Mouse (Mus musculus) CH12.LX (cell line): ENCODE results near the gene Klhl26. TPM values are rescaled to one million over a fixed set of nuclear protein-coding genes. Genes with fewer than 3 reads are reported as not detected.
A peak's percentile ranks its signal among the peaks of the same experiment; 100 is the strongest.

Experiments used
- DNase-seq: peaks from one replicate; pipeline ENCODE4 v3.0.0-alpha.2; 2013; ENCODE audit errors: extremely low read depth
- H3K27ac ChIP-seq: 2 replicates; pipeline ENCODE4 v1.5.1; 2012; ENCODE audit warnings: low read depth, mild to moderate bottlenecking, control low read depth, moderate library complexity; ENCODE audit not compliant: insufficient read depth
- H3K27me3 ChIP-seq: replicated peaks from 2 replicates; pipeline ENCODE3; 2012; ENCODE audit warnings: inconsistent platforms
- H3K36me3 ChIP-seq, 2 experiments: replicated peaks in 1 of 2; 2 replicates each; pipeline versions ENCODE3 to v1.6.1; 2012; ENCODE audit warnings: inconsistent platforms in 1 of 2, low read length in 1 of 2, mild to moderate bottlenecking in 1 of 2, mixed read lengths in 1 of 2, moderate library complexity in 1 of 2; ENCODE audit not compliant: control insufficient read depth in 1 of 2, insufficient read depth in 1 of 2
- H3K4me1 ChIP-seq, 2 experiments: 2 replicates each; pipeline ENCODE4 v1.6.1; 2012; ENCODE audit warnings: inconsistent platforms in 1 of 2, moderate library complexity in 1 of 2; ENCODE audit not compliant: insufficient read depth in 2 of 2, control insufficient read depth in 1 of 2
- H3K4me2 ChIP-seq: 2 replicates; pipeline ENCODE4 v1.6.1; 2012; ENCODE audit warnings: low read depth, mild to moderate bottlenecking, control low read depth; ENCODE audit not compliant: poor library complexity, insufficient read depth, severe bottlenecking
- H3K4me3 ChIP-seq, 3 experiments: fragments of 150-350 bp in 1 of 3; sonication (generic) in 1 of 3; replicated peaks in 1 of 3; 2 replicates each; pipeline versions ENCODE3 to v1.5.1; 2011 to 2012; ENCODE audit warnings: low read depth in 2 of 3, low read length in 2 of 3, mild to moderate bottlenecking in 2 of 3, moderate library complexity in 2 of 3, control low read depth in 1 of 3, improper control_type of control experiment in 1 of 3, inconsistent platforms in 1 of 3, mixed read lengths in 1 of 3; ENCODE audit not compliant: poor library complexity in 1 of 3
- H3K79me2 ChIP-seq: replicated peaks from 2 replicates; pipeline ENCODE4 v1.6.1; 2012; ENCODE audit warnings: mild to moderate bottlenecking, moderate library complexity; ENCODE audit not compliant: control insufficient read depth, poor library complexity, insufficient read depth, severe bottlenecking; ENCODE audit errors: extremely low read depth
- H3K9ac ChIP-seq: 2 replicates; pipeline ENCODE4 v1.6.1; 2012; ENCODE audit warnings: low read depth, mild to moderate bottlenecking, control low read depth, moderate library complexity; ENCODE audit not compliant: insufficient read depth
- H3K9me3 ChIP-seq: replicated peaks from 2 replicates; pipeline ENCODE3; 2012; ENCODE audit warnings: low read length, inconsistent platforms, mixed read lengths
- CHD2 ChIP-seq: IDR thresholded peaks from 2 replicates; pipeline ENCODE4 v1.6.1; 2011; ENCODE audit warnings: low read length, improper control_type of control experiment
- CTCF ChIP-seq, 2 experiments: IDR thresholded peaks in 1 of 2; conservative IDR thresholded peaks in 1 of 2; 2 replicates each; pipeline ENCODE4 v1.5.1; 2011 to 2012; ENCODE audit warnings: low read depth in 2 of 2, low read length in 2 of 2, improper control_type of control experiment in 1 of 2, inconsistent platforms in 1 of 2, mild to moderate bottlenecking in 1 of 2, moderate library complexity in 1 of 2
- ELF1 ChIP-seq: IDR thresholded peaks from 2 replicates; pipeline ENCODE4 v1.6.1; 2014; ENCODE audit warnings: low read depth, mild to moderate bottlenecking, inconsistent platforms, low read length, improper control_type of control experiment
- ETS1 ChIP-seq: conservative IDR thresholded peaks from 2 replicates; pipeline ENCODE4 v1.6.1; 2012; ENCODE audit warnings: low read depth, mild to moderate bottlenecking, inconsistent platforms, low read length, improper control_type of control experiment, moderate library complexity
- GABPA ChIP-seq: IDR thresholded peaks from 2 replicates; pipeline ENCODE4 v1.6.1; 2012; ENCODE audit warnings: low read depth, low read length, improper control_type of control experiment, inconsistent platforms; ENCODE audit not compliant: insufficient replicate concordance
- HCFC1 ChIP-seq: IDR thresholded peaks from 2 replicates; pipeline ENCODE4 v1.6.1; 2012; ENCODE audit warnings: low read depth, mild to moderate bottlenecking, inconsistent platforms, low read length, improper control_type of control experiment
- IRF4 ChIP-seq: IDR thresholded peaks from 2 replicates; pipeline ENCODE4 v1.6.1; 2014; ENCODE audit warnings: low read depth, mild to moderate bottlenecking, inconsistent platforms, low read length, improper control_type of control experiment
- MAFK ChIP-seq: IDR thresholded peaks from 2 replicates; pipeline ENCODE4 v1.6.1; 2011; ENCODE audit warnings: low read length, improper control_type of control experiment; ENCODE audit not compliant: insufficient replicate concordance
- MAZ ChIP-seq: IDR thresholded peaks from 2 replicates; pipeline ENCODE4 v1.6.1; 2012; ENCODE audit warnings: low read depth, mild to moderate bottlenecking, inconsistent platforms, low read length, improper control_type of control experiment, moderate library complexity
- NELFE ChIP-seq: IDR thresholded peaks from 2 replicates; pipeline ENCODE4 v1.6.1; 2011; ENCODE audit warnings: low read depth, low read length, improper control_type of control experiment
- PAX5 ChIP-seq: IDR thresholded peaks from 2 replicates; pipeline ENCODE4 v1.6.1; 2012; ENCODE audit warnings: low read length, inconsistent platforms, mixed read lengths
- POLR2A ChIP-seq: IDR thresholded peaks from 2 replicates; pipeline ENCODE4 v1.6.1; 2011; ENCODE audit warnings: low read depth, mild to moderate bottlenecking, improper control_type of control experiment, low read length
- RAD21 ChIP-seq: IDR thresholded peaks from 2 replicates; pipeline ENCODE4 v1.6.1; 2011; ENCODE audit warnings: low read depth, mild to moderate bottlenecking, low read length, improper control_type of control experiment, moderate library complexity
- RCOR1 ChIP-seq: conservative IDR thresholded peaks from 2 replicates; pipeline ENCODE4 v1.6.1; 2012; ENCODE audit warnings: low read depth, mild to moderate bottlenecking, inconsistent platforms, low read length, improper control_type of control experiment
- USF1 ChIP-seq: IDR thresholded peaks from 2 replicates; pipeline ENCODE4 v1.6.1; 2014; ENCODE audit warnings: low read depth, mild to moderate bottlenecking, inconsistent platforms, low read length, improper control_type of control experiment
- USF2 ChIP-seq: conservative IDR thresholded peaks from 2 replicates; pipeline ENCODE4 v1.6.1; 2011; ENCODE audit warnings: low read depth, low read length, improper control_type of control experiment
- ZC3H11A ChIP-seq: IDR thresholded peaks from 2 replicates; pipeline ENCODE4 v1.6.1; 2012; ENCODE audit warnings: low read depth, mild to moderate bottlenecking, inconsistent platforms, low read length, improper control_type of control experiment
- ZKSCAN1 ChIP-seq: IDR thresholded peaks from 2 replicates; pipeline ENCODE4 v1.6.1; 2012; ENCODE audit warnings: low read depth, inconsistent platforms, low read length, improper control_type of control experiment, borderline replicate concordance
- ZNF384 ChIP-seq: IDR thresholded peaks from 2 replicates; pipeline ENCODE4 v1.6.1; 2012; ENCODE audit warnings: low read depth, low read length, improper control_type of control experiment, inconsistent platforms
- dilution Hi-C: fragments of 300-500 bp; cut with MboI; formaldehyde crosslinking; loops from 2 replicates; pipeline ENCODE4 v1.14.3; 2020; ENCODE audit warnings: low sequenced_read_pairs; ENCODE audit not compliant: extremely low pct_unique_long_range_greater_than_20kb, extremely low pct_ligation_motif_present
- in situ Hi-C: fragments of 300-500 bp; cut with MboI; formaldehyde crosslinking; loops from 3 replicates; pipeline ENCODE4 v1.14.3; 2019; ENCODE audit warnings: low sequenced_read_pairs, low pct_ligation_motif_present, low pct_unique_long_range_greater_than_20kb, mixed read lengths
- polyA plus RNA-seq: library from polyadenylated mRNA; unstranded; fragments of >175 nt; gene quantifications from 2 replicates; pipeline ENCODE4 v1.2.1, GENCODE M21; 2012; ENCODE audit warnings: low read depth; ENCODE audit not compliant: insufficient read length
- total RNA-seq, 2 experiments: library from RNA; depleted of rRNA; stranded (reverse); fragments of 300-350 nt in 1 of 2; fragments of >200 nt in 1 of 2; gene quantifications; 2 replicates each; pipeline ENCODE4 v1.2.3; 2012 to 2014

The Klhl26 gene
- total and polyA plus RNA-seq, 3 experiments: 4.7 to 15.6 (median 6.0) TPM

- TF ChIP-seq MAZ (no peak), RCOR1 (no peak)
These were observed 11.4 kb upstream of the Klhl26 start (continued) for GRCm38 (mm10) chr8:70487993-70488796.

- H3K36me3 ChIP-seq: no peaks in the 10 kb centered on the region
- peaks cover 96% of the 10 kb centered on the region for H3K27me3 ChIP-seq
- peaks cover 10 to 20% of the 10 kb centered on the region in 2 experiments for H3K4me1 ChIP-seq
- peak within 1 kb of the TSS; percentile 26 for H3K4me2 ChIP-seq
- dilution Hi-C loops: no loop called here
- in situ Hi-C loops: no loop called here
- no peaks in the 10 kb centered on the region for H3K79me2 ChIP-seq
- no peaks in the 10 kb centered on the region for H3K9me3 ChIP-seq
- H3K9ac ChIP-seq: no peak within 1 kb of the TSS
- peak within 1 kb of the TSS in 1 of 3 experiments; percentile 9 for H3K4me3 ChIP-seq
- DNase-seq: no peak
- TF ChIP-seq USF1: no peak
- TF ChIP-seq NELFE: no peak
- TF ChIP-seq HCFC1: no peak
- no peak for TF ChIP-seq ELF1
- no peak for TF ChIP-seq GABPA
- TF ChIP-seq CHD2: no peak
- no peak for TF ChIP-seq IRF4
- no peak for TF ChIP-seq MAZ
- TF ChIP-seq POLR2A: no peak
- no peak for TF ChIP-seq RAD21
- TF ChIP-seq ZKSCAN1: no peak
- no peak for TF ChIP-seq CTCF (conservative IDR thresholded peaks at IDR 0.05 in 1 of 2, IDR thresholded peaks at IDR 0.05 in 1 of 2; ENCODE audit: low read depth in 2 of 2, low read length in 2 of 2)
- no peak for TF ChIP-seq ETS1
- no peak for TF ChIP-seq ZNF384
- no peak for TF ChIP-seq MAFK
- TF ChIP-seq PAX5: no peak
- TF ChIP-seq USF2: no peak
- TF ChIP-seq ZC3H11A: no peak
- H3K27ac ChIP-seq: no peak within 1 kb of the TSS
These were observed 10.3 kb upstream of the Klhl26 start, which contains the start of gene Tmem59l for GRCm38 (mm10) chr8:70486941-70487520. Gene Tmem59l (minus strand): TSS chr8:70487358.
